Mouse (Mus musculus) ES-Bruce4 (cell line): ENCODE results near the gene Emid1.

ENCODE experiments used
- CTCF ChIP-seq: IDR thresholded peaks from one replicate; pipeline ENCODE4 v1.8.1; 2011; ENCODE audit warnings: low read depth, low read length
- EP300 ChIP-seq: IDR thresholded peaks from 2 replicates; pipeline ENCODE4 v1.6.1; 2011; ENCODE audit warnings: low read depth, low read length; ENCODE audit not compliant: insufficient read depth
- POLR2A ChIP-seq: IDR thresholded peaks from one replicate; pipeline ENCODE4 v1.8.1; 2011; ENCODE audit warnings: low read length; ENCODE audit not compliant: insufficient read depth

- TF ChIP-seq CTCF (peak; percentile 99), EP300 (peak; percentile 60; the same call in 1 of the 2 replicates), POLR2A (no peak)
Observed at GRCm38 (mm10) chr11:5059704-5060156, 92.3 kb downstream of the Emid1 start.
